Mouse (Mus musculus) heart, postnatal 10 days (tissue): ENCODE measurements around the gene AI481877. TPM values are rescaled to one million over a fixed set of nuclear protein-coding genes. Genes with fewer than 3 reads are reported as not detected.

Source experiments
- DNase-seq, 2 experiments: peaks; one replicate each; pipeline ENCODE4 v3.0.0; 2021
- intact Hi-C: fragments of 180-260 bp; cut with DNase I; formaldehyde crosslinking; loops from one replicate; pipeline ENCODE4 v1.15.1; 2025
- total RNA-seq, 2 experiments: library from RNA; stranded (reverse); gene quantifications; 2 replicates each; pipeline ENCODE4 v1.2.3; 2021

The AI481877 gene
- total RNA-seq, 2 experiments from 2014 or later = not detected

GRCm38 (mm10) chr4:59035786-59036350 is 102.9 kb downstream of the AI481877 start:
- intact Hi-C loops = loop anchor here (1.0 to 2.0 kb wide), 2 partner anchors 31 to 51 kb away; no protein-coding TSS in a partner anchor
- DNase-seq = no peak

GRCm38 (mm10) chr4:59034918-59035785 is 103.6 kb downstream of the AI481877 start, which contains the start of gene Gng10:
Gene Gng10, plus strand, starts transcription at chr4:59035088.
- DNase-seq = peak; percentile 79 to 80
- intact Hi-C loops = loop anchor here (2.0 kb wide), 1 partner anchor 30 kb away; no protein-coding TSS in a partner anchor

- intact Hi-C loops = loop anchor here (2.0 kb wide), 1 partner anchor 30 kb away; no protein-coding TSS in a partner anchor
- no peak for DNase-seq
Observed at GRCm38 (mm10) chr4:59034325-59034917, 104.4 kb downstream of the AI481877 start.

- intact Hi-C loops = no loop called here
- no peak for DNase-seq
Observed at GRCm38 (mm10) chr4:59016922-59017321, 121.9 kb downstream of the AI481877 start.

- DNase-seq = no peak
- intact Hi-C loops = no loop called here
Observed at GRCm38 (mm10) chr4:59015181-59015580, 123.6 kb downstream of the AI481877 start.

- DNase-seq = no peak
- intact Hi-C loops = no loop called here
Observed at GRCm38 (mm10) chr4:59011446-59011845, 127.3 kb downstream of the AI481877 start.

GRCm38 (mm10) chr4:59009696-59010095 is 129.1 kb downstream of the AI481877 start:
- no peak for DNase-seq
- intact Hi-C loops = no loop called here

GRCm38 (mm10) chr4:59009186-59009585 is 129.6 kb downstream of the AI481877 start:
- intact Hi-C loops = no loop called here
- no peak for DNase-seq

- no peak for DNase-seq
- intact Hi-C loops = no loop called here
Observed at GRCm38 (mm10) chr4:59007974-59008373, 130.8 kb downstream of the AI481877 start.

GRCm38 (mm10) chr4:59007016-59007415 is 131.8 kb downstream of the AI481877 start:
- intact Hi-C loops = no loop called here
- no peak for DNase-seq

GRCm38 (mm10) chr4:59006211-59006610 is 132.6 kb downstream of the AI481877 start:
- intact Hi-C loops = no loop called here
- peak in 1 of 2 experiments; percentile 8 for DNase-seq

GRCm38 (mm10) chr4:59003806-59004200 is 135.0 kb downstream of the AI481877 start:
- DNase-seq = peak in 1 of 2 experiments; percentile 30
- intact Hi-C loops = loop anchor here (2.0 kb wide), 1 partner anchor 31 kb away; the partner anchor contains the start of gene Gng10

- peak; percentile 94 for DNase-seq
- intact Hi-C loops = no loop called here
Observed at GRCm38 (mm10) chr4:59002948-59003805, 135.6 kb downstream of the AI481877 start, which contains the start of gene Gm20503. Gene Gm20503, plus strand, starts transcription at chr4:59003210.

GRCm38 (mm10) chr4:59000614-59001013 is 138.2 kb downstream of the AI481877 start:
- peak; percentile 16 to 44 for DNase-seq
- intact Hi-C loops = no loop called here

- peak; percentile 79 to 86 for DNase-seq
- intact Hi-C loops = loop anchor here (1.0 to 5.0 kb wide), 2 partner anchors 14 to 732 kb away; no protein-coding TSS in a partner anchor
Observed at GRCm38 (mm10) chr4:58999686-59000085, 139.1 kb downstream of the AI481877 start.

GRCm38 (mm10) chr4:58998688-58999087 is 140.1 kb downstream of the AI481877 start:
- DNase-seq = no peak
- intact Hi-C loops = loop anchor here (1.0 to 5.0 kb wide), 2 partner anchors 13 to 731 kb away; no protein-coding TSS in a partner anchor

GRCm38 (mm10) chr4:58997081-58997480 is 141.7 kb downstream of the AI481877 start:
- intact Hi-C loops = loop anchor here (5.0 kb wide), 1 partner anchor 730 kb away; no protein-coding TSS in a partner anchor
- peak in 1 of 2 experiments; percentile 18 for DNase-seq

- intact Hi-C loops = loop anchor here (5.0 kb wide), 1 partner anchor 728 kb away; no protein-coding TSS in a partner anchor
Observed at GRCm38 (mm10) chr4:58995251-58995693, 143.5 kb downstream of the AI481877 start.

GRCm38 (mm10) chr4:58994762-58995161 is 144.0 kb downstream of the AI481877 start, which contains the start of gene Dnajc25:
Gene Dnajc25, plus strand, starts transcription at chr4:58995062.
- intact Hi-C loops = loop anchor here (5.0 kb wide), 1 partner anchor 727 kb away; no protein-coding TSS in a partner anchor
- no peak for DNase-seq

More at GRCm38 (mm10) chr4:58995251-58995693, 143.5 kb downstream of the AI481877 start:
- DNase-seq = no peak
